Mouse (Mus musculus) kidney, postnatal 0 days (tissue): ENCODE data around the gene Abraxas1. TPM values are rescaled to one million over a fixed set of nuclear protein-coding genes. Genes with fewer than 3 reads are reported as not detected.

Experiments used
- ATAC-seq: fragments of 200-750 bp; cut with Nextera tagmentation; replicated peaks from 2 replicates; pipeline ENCODE4 v1.8.0; 2017; ENCODE audit warnings: low read depth, moderate number of reproducible peaks, moderate TSS enrichment, moderate library complexity; ENCODE audit not compliant: low FRiP score
- DNase-seq: peaks from one replicate; pipeline ENCODE4 v3.0.0-alpha.2; 2016; ENCODE audit warnings: low spot score
- H3K27ac ChIP-seq: fragments of 300-500 bp; sonication (generic); 2 replicates; pipeline ENCODE4 v1.5.1; 2014; ENCODE audit warnings: mild to moderate bottlenecking
- H3K27me3 ChIP-seq: fragments of 300-500 bp; sonication (generic); 2 replicates; pipeline ENCODE4 v1.6.1; 2014; ENCODE audit warnings: low read length, mixed read lengths; ENCODE audit not compliant: insufficient read depth
- H3K36me3 ChIP-seq: fragments of 300-500 bp; sonication (generic); 2 replicates; pipeline ENCODE4 v1.6.1; 2014; ENCODE audit warnings: low read length, mixed read lengths; ENCODE audit not compliant: insufficient read depth
- H3K4me1 ChIP-seq: fragments of 300-500 bp; sonication (generic); replicated peaks from 2 replicates; pipeline ENCODE4 v1.6.1; 2014; ENCODE audit warnings: antibody characterized with exemption, low read length, mixed read lengths; ENCODE audit not compliant: insufficient read depth
- H3K4me2 ChIP-seq: fragments of 300-500 bp; sonication (generic); 2 replicates; pipeline ENCODE4 v1.6.1; 2014; ENCODE audit warnings: mild to moderate bottlenecking, low read length, moderate library complexity, mixed read lengths
- H3K4me3 ChIP-seq: fragments of 300-500 bp; sonication (generic); replicated peaks from 2 replicates; pipeline ENCODE4 v1.5.1; 2014; ENCODE audit warnings: low read depth, low read length
- H3K9ac ChIP-seq: fragments of 300-500 bp; sonication (generic); 2 replicates; pipeline ENCODE4 v1.6.1; 2014; ENCODE audit warnings: low read depth, low read length
- H3K9me3 ChIP-seq: fragments of 300-500 bp; sonication (generic); replicated peaks from 2 replicates; pipeline ENCODE4 v1.6.1; 2016; ENCODE audit warnings: low read length, inconsistent platforms, mixed read lengths
- CTCF ChIP-seq: IDR thresholded peaks from 2 replicates; pipeline ENCODE4 v1.5.1; 2016; ENCODE audit warnings: antibody characterized with exemption, low read depth, mild to moderate bottlenecking, moderate library complexity
- WGBS: fragments of 180-500 bp; shearing (Covaris S2); extraction: QIAGEN DNeasy Blood & Tissue Kit; methylation state at CpG from one replicate; pipeline ENCODE4 v1.1.7; 2014; 5-methylcytosine and 5-hydroxymethylcytosine counted together
- polyA plus RNA-seq: library from polyadenylated mRNA; unstranded; fragments of >200 nt; fragmentation: Nextera tagmentation; extraction: Ambion mirVana; gene quantifications from 2 replicates; pipeline ENCODE4 v1.2.1, GENCODE M21; 2015

Abraxas1 gene
- polyA plus RNA-seq, 1 experiment from 2014 or later: 24.7 TPM

GRCm38 (mm10) chr5:100845848-100846598 lies 25.3 kb upstream of the Abraxas1 start:
- H3K9me3 ChIP-seq: no peaks in the 10 kb centered on the region
- TF ChIP-seq CTCF: no peak
- no peaks in the 10 kb centered on the region; the same call in 1 of the 2 replicates for H3K27me3 ChIP-seq
- H3K4me1 ChIP-seq: peaks cover 5% of the 10 kb centered on the region; the same call in 1 of the 2 replicates
- ATAC-seq (peak; percentile 81), DNase-seq (peak; percentile 63)
- H3K27ac ChIP-seq: peak overlapping the region; percentile 39; the same call in 1 of the 2 replicates
- no peaks in the 10 kb centered on the region for H3K36me3 ChIP-seq
- H3K4me3 ChIP-seq: peak overlapping the region; percentile 61
- peak overlapping the region; percentile 64 for H3K9ac ChIP-seq
- peak overlapping the region; percentile 99 for H3K4me2 ChIP-seq
- WGBS: under 1% methylated on average over 52 of the region's 52 CpGs

- H3K27ac ChIP-seq: peak within 1 kb of the TSS; percentile 39; the same call in 1 of the 2 replicates
- no peaks in the 10 kb centered on the region; the same call in 1 of the 2 replicates for H3K27me3 ChIP-seq
- H3K9ac ChIP-seq: peak within 1 kb of the TSS; percentile 64
- peak within 1 kb of the TSS; percentile 61 for H3K4me3 ChIP-seq
- H3K4me1 ChIP-seq: peaks cover 5% of the 10 kb centered on the region; the same call in 1 of the 2 replicates
- ATAC-seq (peak; percentile 54; the same call in 1 of the 2 replicates), DNase-seq (peak; percentile 58)
- H3K9me3 ChIP-seq: no peaks in the 10 kb centered on the region
- peak within 1 kb of the TSS; percentile 99 for H3K4me2 ChIP-seq
- WGBS: 1% methylated on average over 16 of the region's 16 CpGs
- H3K36me3 ChIP-seq: no peaks in the 10 kb centered on the region
- TF ChIP-seq CTCF: no peak
Observed at GRCm38 (mm10) chr5:100845485-100845847, 24.7 kb upstream of the Abraxas1 start, which contains the start of gene Gpat3. Gene Gpat3, plus strand, starts transcription at chr5:100845713.

GRCm38 (mm10) chr5:100844485-100844884 lies 23.7 kb upstream of the Abraxas1 start:
- Histone ChIP-seq H3K27ac (no peak overlapping the region), H3K4me2 (no peak overlapping the region), H3K36me3 (no peaks in the 10 kb centered on the region), H3K4me1 (peaks cover 5% of the 10 kb centered on the region; the same call in 1 of the 2 replicates), H3K9ac (no peak overlapping the region), H3K4me3 (no peak overlapping the region), H3K27me3 (no peaks in the 10 kb centered on the region; the same call in 1 of the 2 replicates), H3K9me3 (no peaks in the 10 kb centered on the region)
- ATAC-seq (no peak), DNase-seq (peak; percentile 7)
- 47% methylated on average over 3 of the region's 3 CpGs for WGBS
- no peak for TF ChIP-seq CTCF

GRCm38 (mm10) chr5:100837907-100838306 lies 17.1 kb upstream of the Abraxas1 start:
- DNase-seq (no peak), ATAC-seq (no peak)
- H3K4me2 ChIP-seq: no peak overlapping the region
- H3K27me3 ChIP-seq: no peaks in the 10 kb centered on the region
- H3K36me3 ChIP-seq: no peaks in the 10 kb centered on the region
- H3K4me3 ChIP-seq: no peak overlapping the region
- no peak overlapping the region for H3K27ac ChIP-seq
- no peak for TF ChIP-seq CTCF
- no peaks in the 10 kb centered on the region for H3K9me3 ChIP-seq
- WGBS: 73% methylated on average over 7 of the region's 7 CpGs
- no peaks in the 10 kb centered on the region for H3K4me1 ChIP-seq
- no peak overlapping the region for H3K9ac ChIP-seq

GRCm38 (mm10) chr5:100835862-100836538 lies 15.2 kb upstream of the Abraxas1 start:
- no peak for TF ChIP-seq CTCF
- H3K36me3 ChIP-seq: no peaks in the 10 kb centered on the region
- no peaks in the 10 kb centered on the region for H3K9me3 ChIP-seq
- no peak overlapping the region for H3K4me3 ChIP-seq
- no peak overlapping the region for H3K4me2 ChIP-seq
- H3K4me1 ChIP-seq: no peaks in the 10 kb centered on the region
- no peaks in the 10 kb centered on the region for H3K27me3 ChIP-seq
- ATAC-seq (no peak), DNase-seq (no peak)
- H3K9ac ChIP-seq: no peak overlapping the region
- 58% methylated on average over 9 of the region's 9 CpGs for WGBS
- H3K27ac ChIP-seq: no peak overlapping the region

- WGBS: 86% methylated on average over 2 of the region's 2 CpGs
- Histone ChIP-seq H3K9ac (no peak overlapping the region), H3K9me3 (no peaks in the 10 kb centered on the region), H3K27me3 (no peaks in the 10 kb centered on the region), H3K36me3 (no peaks in the 10 kb centered on the region), H3K4me2 (no peak overlapping the region), H3K4me3 (no peak overlapping the region), H3K4me1 (no peaks in the 10 kb centered on the region), H3K27ac (no peak overlapping the region)
- no peak for TF ChIP-seq CTCF
- no peak for DNase-seq
- no peak for ATAC-seq
Observed at GRCm38 (mm10) chr5:100833841-100834240, 13.1 kb upstream of the Abraxas1 start.
